Mouse (Mus musculus) left cerebral cortex, postnatal 14 days (tissue): ENCODE measurements at regions not wholly inside any gene's neighbourhood (a gene's known extent, or its start where the extent isn't known, plus 50 kb on each side); places are given as distances from the start of the nearest gene placed in this dataset.

ENCODE experiments used
- DNase-seq, 2 experiments: peaks; one replicate each; pipeline ENCODE4 v3.0.0; 2021 to 2022; ENCODE audit warnings: low spot score in 2 of 2, mixed read lengths in 1 of 2
- intact Hi-C: fragments of 180-260 bp; cut with DNase I; formaldehyde crosslinking; loops from one replicate; pipeline ENCODE4 v1.15.1; 2025

- intact Hi-C loops = no loop called here
- DNase-seq = no peak
These were observed 110.9 kb downstream of the Cenpc1 start for GRCm38 (mm10) chr5:85954526-85954925.

- intact Hi-C loops = loop anchor here (2.0 kb wide), 1 partner anchor 350 kb away; no protein-coding TSS in a partner anchor
These were observed 128.6 kb downstream of the Cenpc1 start for GRCm38 (mm10) chr5:85936667-85937314.

GRCm38 (mm10) chr5:85918288-85918687 lies 147.1 kb downstream of the Cenpc1 start:
- peak; percentile 15 to 39 for DNase-seq
- intact Hi-C loops = no loop called here

More at GRCm38 (mm10) chr5:85936667-85937314, 128.6 kb downstream of the Cenpc1 start:
- peak; percentile 42 to 74 for DNase-seq

- intact Hi-C loops = no loop called here
- no peak for DNase-seq
These were observed 150.4 kb downstream of the Cenpc1 start for GRCm38 (mm10) chr5:85915000-85915399.

GRCm38 (mm10) chr5:85896452-85896851 lies 168.9 kb downstream of the Cenpc1 start:
- intact Hi-C loops = no loop called here
- peak in 1 of 2 experiments; percentile 2 for DNase-seq

DNA sequence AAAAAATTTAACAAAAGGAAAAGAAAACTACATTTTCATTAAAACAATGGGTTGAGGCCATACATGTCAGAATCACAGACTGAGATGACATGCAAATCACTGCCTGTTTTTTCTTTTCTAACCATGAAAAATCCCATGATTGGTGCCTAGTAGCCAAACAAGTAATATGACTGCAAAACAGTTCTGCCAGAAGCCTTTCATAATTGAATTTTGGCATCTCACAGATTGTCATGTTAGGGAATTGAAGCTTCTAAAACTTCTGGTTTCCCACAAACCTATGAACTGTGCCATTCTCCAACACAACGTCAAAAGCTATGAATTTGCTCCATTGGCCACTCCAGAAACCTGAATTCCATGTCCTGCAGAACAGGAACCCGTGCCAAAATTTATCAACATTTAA lies 169.6 kb downstream of the Cenpc1 start:
- no peak for DNase-seq
- intact Hi-C loops = no loop called here

GRCm38 (mm10) chr5:85870311-85870710 lies 195.1 kb downstream of the Cenpc1 start:
- intact Hi-C loops = no loop called here
- no peak for DNase-seq

DNA sequence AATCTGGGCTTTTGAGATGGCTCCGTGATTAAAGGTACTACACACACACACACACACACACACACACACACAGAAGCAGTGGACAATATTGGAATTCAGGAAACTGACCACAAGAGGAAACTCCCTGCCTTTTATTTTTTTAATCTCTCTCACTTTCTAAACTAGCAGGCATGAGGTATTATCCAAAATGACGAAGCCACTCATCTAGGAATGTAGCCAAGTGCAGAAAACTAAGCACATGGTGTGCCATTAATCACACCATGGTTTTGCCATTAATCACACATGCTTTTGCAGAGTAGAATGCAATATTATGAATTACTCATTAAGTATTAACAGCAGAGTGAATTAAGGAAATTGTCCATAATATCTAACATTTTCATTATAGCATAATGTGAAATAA lies 232.8 kb downstream of the Cenpc1 start:
- intact Hi-C loops = no loop called here
- no peak for DNase-seq

GRCm38 (mm10) chr5:85795531-85796197 lies 269.7 kb downstream of the Cenpc1 start:
- peak in 1 of 2 experiments; percentile 12 for DNase-seq
- intact Hi-C loops = no loop called here

DNA sequence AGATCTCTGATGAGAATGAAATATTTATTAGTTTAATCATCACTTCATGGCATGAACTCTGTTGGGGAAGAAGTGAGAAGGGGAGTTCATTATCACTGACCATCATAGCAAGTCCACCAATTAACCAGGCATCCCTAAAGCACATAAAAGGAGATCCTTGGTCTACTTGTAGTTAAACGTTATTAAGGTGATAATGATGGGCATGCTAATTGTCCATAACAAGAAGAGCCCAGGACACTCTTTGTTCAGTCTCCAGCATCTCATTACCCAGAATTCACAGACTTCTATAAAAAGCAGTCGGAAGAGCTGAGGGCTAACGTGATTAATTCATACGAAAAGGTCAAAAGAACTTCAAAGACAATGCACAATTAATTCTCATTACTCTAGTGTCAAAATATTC lies 272.2 kb downstream of the Cenpc1 start:
- intact Hi-C loops = no loop called here
- DNase-seq = no peak

DNA sequence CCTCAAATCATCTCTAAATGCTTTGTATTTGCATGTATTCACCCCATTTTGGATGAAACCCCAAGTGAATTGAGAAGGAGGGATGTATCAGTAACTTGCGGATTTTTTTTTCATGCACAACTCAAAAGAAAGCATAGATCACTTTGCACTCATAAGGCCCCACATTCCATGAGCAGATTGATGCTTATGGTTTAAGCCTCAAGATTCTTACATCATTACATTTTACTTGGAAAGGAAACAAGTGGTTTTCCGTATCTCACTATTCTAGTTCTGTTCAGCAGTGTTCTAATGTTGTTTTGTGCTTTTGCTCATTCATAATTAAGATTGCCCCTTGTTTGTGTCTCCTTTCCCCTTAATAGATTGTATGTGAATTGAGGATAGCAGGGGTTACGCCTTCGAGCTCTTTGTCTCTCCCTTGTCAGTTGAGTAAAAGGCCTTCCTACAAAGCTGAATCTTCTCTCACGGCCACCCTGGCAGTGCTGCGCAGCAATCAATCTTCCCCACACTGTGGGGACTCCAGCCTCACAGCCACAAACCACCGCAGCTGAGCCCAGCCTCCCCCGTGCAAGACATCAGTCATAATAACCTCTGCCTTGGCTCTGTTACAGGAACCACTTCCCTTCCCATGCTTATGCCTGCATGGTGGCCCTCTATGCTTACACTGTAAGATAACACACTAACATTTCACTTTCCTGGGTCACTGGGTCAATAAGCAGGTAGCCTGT lies 284.5 kb downstream of the Cenpc1 start:
- intact Hi-C loops = no loop called here
- no peak for DNase-seq

- DNase-seq = no peak
- intact Hi-C loops = no loop called here
These were observed 285.4 kb downstream of the Cenpc1 start for GRCm38 (mm10) chr5:85780017-85780416.

DNA sequence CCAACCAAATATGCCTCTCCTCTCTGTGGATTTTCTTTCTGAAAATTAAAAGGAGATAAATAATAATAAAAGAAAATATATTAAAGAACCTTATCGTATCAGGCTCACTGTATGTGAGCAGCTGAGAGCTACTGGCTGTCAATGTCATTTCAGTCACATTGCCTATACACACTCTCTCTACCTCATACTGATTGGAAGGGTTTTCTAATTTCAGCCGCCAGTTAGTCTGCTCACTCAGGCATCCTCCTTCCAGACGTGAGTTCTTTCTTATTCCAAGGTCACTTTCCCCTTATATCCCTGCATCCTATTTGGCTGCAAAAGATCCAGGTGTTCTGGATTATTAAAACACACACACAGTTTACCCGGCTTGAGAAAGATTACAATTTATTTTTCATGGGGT lies 286.2 kb downstream of the Cenpc1 start:
- intact Hi-C loops = no loop called here
- DNase-seq = no peak

- DNase-seq = no peak
- intact Hi-C loops = no loop called here
These were observed 292.7 kb downstream of the Cenpc1 start for GRCm38 (mm10) chr5:85772660-85773059.

- DNase-seq = peak in 1 of 2 experiments; percentile 18
- intact Hi-C loops = no loop called here
These were observed 293.3 kb downstream of the Cenpc1 start for GRCm38 (mm10) chr5:85772086-85772485.

DNA sequence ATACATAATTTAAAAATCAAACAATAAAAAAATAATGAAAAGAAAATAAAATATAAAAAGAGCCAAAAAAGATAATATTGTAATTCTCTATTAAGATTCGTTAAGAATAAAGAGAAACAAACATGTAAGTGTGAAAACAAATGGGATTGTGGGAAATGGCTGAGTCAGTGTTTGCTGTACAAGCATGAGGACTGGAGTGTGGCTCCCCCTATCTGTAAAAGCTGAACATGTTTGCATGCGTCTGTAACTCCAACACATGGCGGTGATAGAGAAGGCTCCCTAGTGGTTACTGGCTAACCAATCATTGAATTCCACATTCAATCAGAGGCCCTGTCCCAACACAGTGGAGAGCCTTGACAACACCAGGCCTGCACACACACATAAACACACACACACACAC lies 298.2 kb downstream of the Cenpc1 start:
- intact Hi-C loops = no loop called here
- DNase-seq = no peak

GRCm38 (mm10) chr5:85756716-85757115 lies 308.7 kb downstream of the Cenpc1 start:
- intact Hi-C loops = no loop called here
- DNase-seq = no peak

DNA sequence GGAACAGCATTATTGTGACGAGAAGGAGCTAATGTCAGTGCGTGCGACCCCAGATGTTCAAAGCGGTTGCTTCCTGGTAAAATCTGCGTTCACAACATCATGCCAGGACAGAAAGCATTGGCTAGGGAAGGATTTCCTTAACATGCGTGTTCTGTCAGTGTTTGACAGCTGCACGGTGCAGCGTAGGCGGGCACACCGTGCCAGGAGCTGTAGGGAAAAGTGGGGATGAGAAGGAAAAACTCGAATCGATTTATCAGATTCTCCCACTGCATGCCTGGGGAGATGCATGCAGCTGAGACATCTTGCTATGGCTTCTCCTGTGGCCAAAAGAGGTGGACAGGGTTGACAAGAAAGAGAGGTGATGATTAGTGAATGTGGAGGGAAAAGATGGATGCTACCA lies 311.2 kb downstream of the Cenpc1 start:
- peak in 1 of 2 experiments; percentile 12 for DNase-seq
- intact Hi-C loops = no loop called here

DNA sequence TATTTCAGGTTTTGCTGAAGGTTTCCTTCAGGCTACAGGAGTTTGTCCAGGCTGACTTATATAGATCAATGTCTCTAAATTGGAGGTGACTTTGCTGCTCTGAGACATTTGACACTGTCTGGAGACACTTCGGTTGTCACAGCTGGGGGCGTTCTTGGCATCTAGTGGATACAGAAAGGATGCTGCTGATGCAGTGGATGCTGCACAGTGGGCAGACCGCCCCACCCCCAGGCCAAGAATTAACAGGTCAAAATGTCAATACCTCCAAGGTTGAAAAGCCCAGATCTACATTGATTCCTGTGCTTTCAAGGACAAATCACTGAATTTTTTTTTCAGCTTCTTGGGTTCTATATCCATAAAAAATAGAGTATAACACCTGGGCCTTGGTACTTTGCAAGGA lies 312.3 kb downstream of the Cenpc1 start:
- DNase-seq = no peak

GRCm38 (mm10) chr5:85751649-85752048 lies 313.7 kb downstream of the Cenpc1 start:
- DNase-seq = no peak
- intact Hi-C loops = no loop called here

More for the DNA sequence above, 312.3 kb downstream of the Cenpc1 start:
- intact Hi-C loops = no loop called here

DNA sequence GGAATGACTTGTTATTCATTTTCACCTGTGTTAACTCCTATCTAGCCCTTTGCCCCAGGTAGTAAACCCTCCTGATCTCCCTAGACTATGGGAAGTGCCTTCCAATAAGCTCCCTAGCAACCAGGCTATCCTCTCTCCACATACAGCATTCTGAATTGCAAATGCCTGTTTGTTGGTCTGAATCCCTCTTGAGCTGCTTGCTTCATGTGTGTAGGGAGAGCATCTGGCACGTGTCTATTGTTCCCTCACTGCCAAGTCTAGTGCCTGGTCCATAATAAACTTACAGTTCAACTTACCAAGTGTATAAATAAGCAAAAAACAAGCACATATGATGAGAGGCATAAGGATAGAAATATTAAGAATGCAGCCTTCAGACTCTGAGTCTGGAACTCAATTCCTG lies 314.5 kb downstream of the Cenpc1 start:
- DNase-seq = no peak
- intact Hi-C loops = no loop called here
